Mouse (Mus musculus) small intestine, adult 2 months (tissue): Measurements from ENCODE around the gene Tmem254b.
"Not testable (repeated sequence)": the region's sequence is repeated elsewhere in the genome, so short reads cannot be mapped to it uniquely, and the experiment has no call there.

ENCODE experiments used
- CTCF ChIP-seq: fragments of 200-500 bp; IDR thresholded peaks from 2 replicates; pipeline ENCODE4 v1.5.1; 2012; ENCODE audit warnings: low read depth, mild to moderate bottlenecking, control low read depth, inconsistent platforms, low read length, moderate library complexity, mixed read lengths; ENCODE audit not compliant: insufficient replicate concordance, insufficient read length; ENCODE audit errors: extremely low read depth
- POLR2A ChIP-seq: fragments of 200-500 bp; IDR thresholded peaks from 2 replicates; pipeline ENCODE4 v1.6.1; 2012; ENCODE audit warnings: low read depth, mild to moderate bottlenecking, control low read depth, inconsistent platforms, low read length, moderate library complexity

- TF ChIP-seq CTCF, POLR2A: not testable (repeated sequence)
Observed at GRCm38 (mm10) chr14:26156032-26156431, 50.8 kb downstream of the Tmem254b start.
